Mouse (Mus musculus) hindbrain, postnatal 0 days (tissue): ENCODE measurements around the gene Ly6g6d. TPM values are rescaled to one million over a fixed set of nuclear protein-coding genes. Genes with fewer than 3 reads are reported as not detected.

ENCODE experiments used
- ATAC-seq: fragments of 200-750 bp; cut with Nextera tagmentation; 2 replicates; pipeline ENCODE4 v1.8.0; 2017; ENCODE audit warnings: mild to moderate bottlenecking, moderate TSS enrichment, moderate library complexity
- DNase-seq: peaks from one replicate; pipeline ENCODE4 v3.0.0-alpha.2; 2015; ENCODE audit warnings: low spot score
- H3K27ac ChIP-seq: fragments of 300-500 bp; sonication (generic); 2 replicates; pipeline ENCODE4 v1.5.1; 2014; ENCODE audit warnings: mild to moderate bottlenecking
- H3K27me3 ChIP-seq: fragments of 300-500 bp; sonication (generic); 2 replicates; pipeline ENCODE4 v1.6.1; 2014; ENCODE audit warnings: low read length, mixed read lengths; ENCODE audit not compliant: insufficient read depth
- H3K36me3 ChIP-seq: fragments of 300-500 bp; sonication (generic); 2 replicates; pipeline ENCODE4 v1.6.1; 2014; ENCODE audit warnings: low read length, mixed read lengths; ENCODE audit not compliant: insufficient read depth
- H3K4me1 ChIP-seq: fragments of 300-500 bp; sonication (generic); 2 replicates; pipeline ENCODE4 v1.6.1; 2014; ENCODE audit warnings: antibody characterized with exemption, low read length, mixed read lengths; ENCODE audit not compliant: insufficient read depth
- H3K4me2 ChIP-seq: fragments of 300-500 bp; sonication (generic); 2 replicates; pipeline ENCODE4 v1.6.1; 2014; ENCODE audit warnings: low read depth, mild to moderate bottlenecking, low read length, moderate library complexity, mixed read lengths
- H3K4me3 ChIP-seq: fragments of 300-500 bp; sonication (generic); 2 replicates; pipeline ENCODE4 v1.5.1; 2014; ENCODE audit warnings: low read length
- H3K9ac ChIP-seq: fragments of 300-500 bp; sonication (generic); replicated peaks from 2 replicates; pipeline ENCODE4 v1.6.1; 2014; ENCODE audit warnings: mild to moderate bottlenecking, low read length, moderate library complexity, mixed read lengths
- H3K9me3 ChIP-seq: fragments of 300-500 bp; sonication (generic); 2 replicates; pipeline ENCODE4 v1.6.1; 2016; ENCODE audit warnings: low read length, mixed read lengths
- CTCF ChIP-seq: IDR thresholded peaks from 2 replicates; pipeline ENCODE4 v1.5.1; 2016; ENCODE audit warnings: antibody characterized with exemption, control low read depth, low read depth
- WGBS: fragments of 180-500 bp; shearing (Covaris S2); extraction: QIAGEN DNeasy Blood & Tissue Kit; methylation state at CpG from one replicate; pipeline ENCODE4 v1.1.7; 2014; 5-methylcytosine and 5-hydroxymethylcytosine counted together
- polyA plus RNA-seq: library from polyadenylated mRNA; unstranded; fragments of >200 nt; fragmentation: Nextera tagmentation; extraction: Ambion mirVana; gene quantifications from 2 replicates; pipeline ENCODE4 v1.2.1, GENCODE M21; 2015
- total RNA-seq: library from RNA; depleted of rRNA; stranded (reverse); fragments of >200 nt; gene quantifications from 2 replicates; pipeline ENCODE4 v1.2.3, GENCODE M21; 2014

Gene Ly6g6d
- total and polyA plus RNA-seq, 2 experiments from 2014 or later, result 0.78 to 1.9 TPM

GRCm38 (mm10) chr17:35060737-35061297 lies 17.0 kb downstream of the Ly6g6d start:
- Histone ChIP-seq H3K9me3 (no peaks in the 10 kb centered on the region), H3K4me1 (peaks cover 12% of the 10 kb centered on the region; the same call in 1 of the 2 replicates), H3K27ac (no peak overlapping the region), H3K36me3 (no peaks in the 10 kb centered on the region; the same call in 1 of the 2 replicates), H3K9ac (peak overlapping the region; percentile 62; the same call in 1 of the 2 replicates), H3K4me2 (peak overlapping the region; percentile 96), H3K4me3 (peak overlapping the region; percentile 84), H3K27me3 (peaks cover 12% of the 10 kb centered on the region)
- no peak for ATAC-seq
- 56% methylated on average over 22 of the region's 22 CpGs for WGBS
- no peak for DNase-seq
- no peak for TF ChIP-seq CTCF

DNA sequence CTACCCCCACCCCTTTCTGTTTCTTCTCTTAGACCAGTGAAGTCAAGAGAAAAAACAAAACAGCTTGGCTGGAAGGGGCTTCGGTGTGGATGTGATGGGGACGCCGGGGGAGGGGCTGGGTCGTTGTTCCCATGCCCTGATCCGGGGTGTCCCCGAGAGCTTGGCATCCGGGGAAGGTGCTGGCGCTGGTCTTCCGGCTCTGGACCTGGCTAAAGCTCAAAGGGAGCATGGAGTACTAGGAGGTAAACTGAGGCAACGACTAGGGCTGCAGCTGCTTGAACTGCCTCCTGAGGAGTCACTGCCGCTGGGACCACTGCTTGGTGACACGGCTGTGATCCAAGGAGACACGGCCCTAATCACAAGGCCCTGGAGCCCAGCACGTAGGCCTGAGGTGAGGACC lies 17.8 kb downstream of the Ly6g6d start:
- Histone ChIP-seq H3K9ac (peak overlapping the region; percentile 62), H3K27ac (peak overlapping the region; percentile 88; the same call in 1 of the 2 replicates), H3K4me3 (peak overlapping the region; percentile 84), H3K27me3 (peaks cover 6% of the 10 kb centered on the region; the same call in 1 of the 2 replicates), H3K36me3 (no peaks in the 10 kb centered on the region; the same call in 1 of the 2 replicates), H3K4me1 (peaks cover 8% of the 10 kb centered on the region; the same call in 1 of the 2 replicates), H3K9me3 (no peaks in the 10 kb centered on the region), H3K4me2 (peak overlapping the region; percentile 96)
- TF ChIP-seq CTCF, result no peak
- 19% methylated on average over 14 of the region's 14 CpGs for WGBS
- no peak for DNase-seq
- no peak for ATAC-seq

GRCm38 (mm10) chr17:35058911-35059892 lies 18.7 kb downstream of the Ly6g6d start, which contains the start of gene Ddah2:
Gene Ddah2 (plus strand): TSS chr17:35059035.
- H3K4me2 ChIP-seq, result peak within 1 kb of the TSS; percentile 96
- ATAC-seq (peak; percentile 93), DNase-seq (peak; percentile 95)
- peak; percentile 83 for TF ChIP-seq CTCF
- no peaks in the 10 kb centered on the region; the same call in 1 of the 2 replicates for H3K36me3 ChIP-seq
- H3K27ac ChIP-seq, result peak within 1 kb of the TSS; percentile 88
- no peaks in the 10 kb centered on the region for H3K27me3 ChIP-seq
- WGBS, result under 1% methylated on average over 55 of the region's 57 CpGs
- peak within 1 kb of the TSS; percentile 62 for H3K9ac ChIP-seq
- H3K4me1 ChIP-seq, result peaks cover 6% of the 10 kb centered on the region; the same call in 1 of the 2 replicates
- peak within 1 kb of the TSS; percentile 84 for H3K4me3 ChIP-seq
- H3K9me3 ChIP-seq, result no peaks in the 10 kb centered on the region

- peak overlapping the region; percentile 62; the same call in 1 of the 2 replicates for H3K9ac ChIP-seq
- no peak for ATAC-seq
- H3K27ac ChIP-seq, result peak overlapping the region; percentile 88; the same call in 1 of the 2 replicates
- peak overlapping the region; percentile 96 for H3K4me2 ChIP-seq
- peaks cover 6% of the 10 kb centered on the region; the same call in 1 of the 2 replicates for H3K4me1 ChIP-seq
- no peaks in the 10 kb centered on the region for H3K27me3 ChIP-seq
- no peaks in the 10 kb centered on the region; the same call in 1 of the 2 replicates for H3K36me3 ChIP-seq
- peak overlapping the region; percentile 84 for H3K4me3 ChIP-seq
- DNase-seq, result no peak
- WGBS, result 64% methylated on average over 9 of the region's 9 CpGs
- no peaks in the 10 kb centered on the region for H3K9me3 ChIP-seq
- TF ChIP-seq CTCF, result no peak
Observed at GRCm38 (mm10) chr17:35058316-35058715, 19.5 kb downstream of the Ly6g6d start.

DNA sequence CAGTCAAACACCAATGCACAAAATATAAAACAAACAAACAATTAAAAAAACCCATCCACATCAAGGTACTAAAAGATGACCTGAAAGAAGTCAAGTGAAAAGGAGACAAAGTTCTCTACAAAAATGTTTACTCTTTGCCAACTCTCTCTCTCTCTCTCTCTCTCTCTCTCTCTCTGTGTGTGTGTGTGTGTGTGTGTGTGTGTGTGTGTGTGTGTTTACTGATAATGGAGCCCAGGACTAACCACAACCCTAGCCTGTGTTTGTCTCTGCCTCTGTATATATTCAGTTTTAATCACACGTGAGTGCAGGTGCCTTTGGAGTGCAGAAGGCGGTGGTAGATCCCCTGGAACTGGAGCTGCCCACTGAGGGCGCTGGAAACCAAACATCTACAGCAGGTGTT lies 20.8 kb downstream of the Ly6g6d start:
- ATAC-seq (no peak), DNase-seq (no peak)
- H3K9me3 ChIP-seq, result no peaks in the 10 kb centered on the region
- no peak for TF ChIP-seq CTCF
- no peak overlapping the region for H3K9ac ChIP-seq
- H3K27me3 ChIP-seq, result no peaks in the 10 kb centered on the region
- no peak overlapping the region for H3K4me2 ChIP-seq
- no peaks in the 10 kb centered on the region; the same call in 1 of the 2 replicates for H3K36me3 ChIP-seq
- 79% methylated on average over 3 of the region's 3 CpGs for WGBS
- peaks cover 6% of the 10 kb centered on the region; the same call in 1 of the 2 replicates for H3K4me1 ChIP-seq
- H3K27ac ChIP-seq, result no peak overlapping the region
- no peak overlapping the region for H3K4me3 ChIP-seq

DNA sequence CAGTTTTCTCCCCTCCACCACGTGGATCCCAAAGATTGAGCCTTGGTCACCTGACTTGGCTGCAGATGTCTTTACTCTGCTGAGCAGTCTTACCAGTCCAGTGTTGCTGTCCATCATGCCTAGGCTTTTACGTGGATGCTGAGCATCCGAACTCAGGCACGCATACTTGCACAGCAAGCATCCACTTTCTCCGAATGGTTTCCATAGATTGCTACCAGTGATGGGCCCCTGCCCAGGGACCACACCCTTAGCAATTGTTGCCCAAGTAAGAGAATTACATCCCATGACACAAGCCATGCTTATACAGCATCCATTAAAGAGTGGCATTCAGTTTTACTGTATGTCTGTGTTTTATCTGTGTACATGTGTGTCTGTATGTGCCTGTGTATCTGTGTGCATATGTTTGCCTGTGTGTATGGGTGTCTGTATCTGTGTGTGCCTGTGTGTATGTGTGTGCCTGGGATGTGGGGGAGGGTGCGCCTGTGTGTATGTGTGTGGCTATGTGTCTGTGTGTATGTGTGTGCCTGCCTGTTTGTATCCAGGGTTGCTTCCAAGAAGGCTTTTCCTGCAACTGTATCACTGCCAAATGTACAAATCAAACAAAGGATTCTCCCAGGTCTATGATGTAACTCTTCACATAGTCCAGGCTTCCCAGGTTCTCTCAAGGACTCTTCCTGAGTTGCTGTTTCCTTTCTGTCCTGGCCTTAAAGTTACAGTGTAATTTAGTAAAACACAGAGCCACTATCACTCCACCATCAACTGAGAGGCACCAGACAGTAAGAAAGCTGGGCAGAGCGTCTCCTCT lies 22.0 kb downstream of the Ly6g6d start:
- Histone ChIP-seq H3K9me3 (no peaks in the 10 kb centered on the region), H3K4me1 (peaks cover 6% of the 10 kb centered on the region; the same call in 1 of the 2 replicates)
- TF ChIP-seq CTCF, result no peak

More for the DNA sequence above, 22.0 kb downstream of the Ly6g6d start:
- ATAC-seq (no peak), DNase-seq (no peak)
- Histone ChIP-seq H3K4me3 (no peak overlapping the region), H3K27me3 (no peaks in the 10 kb centered on the region), H3K27ac (no peak overlapping the region), H3K4me2 (no peak overlapping the region), H3K36me3 (no peaks in the 10 kb centered on the region; the same call in 1 of the 2 replicates), H3K9ac (no peak overlapping the region)
- WGBS, result 89% methylated on average over 7 of the region's 7 CpGs
